Mouse (Mus musculus) megakaryocyte, embryonic 14.5 days (primary cell): ENCODE measurements around the gene Ammecr1.

ENCODE experiments used
- FLI1 ChIP-seq: IDR thresholded peaks from 2 replicates; pipeline ENCODE4 v1.6.1; 2012; ENCODE audit warnings: low read length, inconsistent platforms, mixed read lengths
- GATA1 ChIP-seq: IDR thresholded peaks from 3 replicates; pipeline ENCODE4 v1.6.1; 2012; ENCODE audit warnings: mixed read lengths, low read length, inconsistent platforms, borderline replicate concordance

DNA sequence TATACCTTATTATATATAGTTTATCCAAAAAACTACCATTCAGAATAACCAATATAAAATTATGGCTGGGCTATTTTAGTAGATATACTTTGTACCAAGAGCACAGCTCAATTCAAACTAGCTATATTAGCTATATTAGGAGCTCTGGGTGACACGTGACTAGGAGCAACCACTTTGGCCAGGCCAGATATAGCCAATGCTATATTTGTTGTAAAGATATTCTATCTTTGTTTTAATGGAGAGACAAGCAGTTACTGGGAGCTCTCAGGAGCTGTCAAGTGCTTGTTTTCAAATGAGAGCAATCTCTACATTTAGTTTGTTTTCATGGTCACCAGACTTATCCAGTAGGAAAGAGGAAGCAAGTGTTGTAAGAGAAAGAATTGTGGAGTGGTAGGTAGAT lies 141.2 kb downstream of the Ammecr1 start:
- TF ChIP-seq GATA1 (no peak), FLI1 (no peak)
